Mouse (Mus musculus): ENCODE results near the gene Dgcr2. TPM values are rescaled to one million over a fixed set of nuclear protein-coding genes. Genes with fewer than 3 reads are reported as not detected.
A peak's percentile ranks its signal among the peaks of the same experiment; 100 is the strongest.

Dgcr2 gene
- polyA plus RNA-seq (2014; fragmentation: Nextera tagmentation; extraction: Ambion mirVana): 68.8 and 76.6 TPM in 2 replicates

GRCm38 (mm10) chr16:17898462-17898861, at the start of gene Dgcr2, which contains the start of gene Tssk2:
TSS of gene Dgcr2 (minus strand) at chr16:17898562.
TSS of gene Tssk2 (plus strand) at chr16:17898637.
- Histone ChIP-seq H3K4me1 (ENCODE audit: control insufficient read depth, insufficient read depth, low read length) (no peaks in the 10 kb centered on the region), H3K4me3 (ENCODE audit: low read depth, low read length) (no peak within 1 kb of the TSS), H3K4me2 (ENCODE audit: low read depth, low read length) (no peak within 1 kb of the TSS), H3K9ac (replicated peaks; ENCODE audit: low read length) (no peak within 1 kb of the TSS), H3K36me3 (replicated peaks; ENCODE audit: control insufficient read depth, insufficient read depth, low read depth, low read length) (peaks cover 9% of the 10 kb centered on the region), H3K27ac (replicated peaks; ENCODE audit: low read depth, low read length) (no peak within 1 kb of the TSS), H3K27me3 (ENCODE audit: control insufficient read depth, insufficient read depth, low read length) (no peaks in the 10 kb centered on the region), H3K9me3 (replicated peaks; ENCODE audit: control insufficient read depth, low read length) (no peaks in the 10 kb centered on the region)
- no peak for DNase-seq (ENCODE audit: low spot score)
- ATAC-seq (replicated peaks; ENCODE audit: insufficient number of reproducible peaks, low FRiP score, low TSS enrichment, low read depth): no peak
- WGBS: 91% methylated on average over 14 of the region's 14 CpGs

- WGBS: 65% methylated on average over 7 of the region's 7 CpGs
- no peak overlapping the region for H3K27ac ChIP-seq (replicated peaks; ENCODE audit: low read depth, low read length)
- no peaks in the 10 kb centered on the region for H3K9me3 ChIP-seq (replicated peaks; ENCODE audit: control insufficient read depth, low read length)
- H3K4me1 ChIP-seq (ENCODE audit: control insufficient read depth, insufficient read depth, low read length): no peaks in the 10 kb centered on the region; the same call in 1 of the 2 replicates
- no peaks in the 10 kb centered on the region for H3K36me3 ChIP-seq (replicated peaks; ENCODE audit: control insufficient read depth, insufficient read depth, low read depth, low read length)
- no peak overlapping the region for H3K9ac ChIP-seq (replicated peaks; ENCODE audit: low read length)
- H3K27me3 ChIP-seq (ENCODE audit: control insufficient read depth, insufficient read depth, low read length): no peaks in the 10 kb centered on the region
- H3K4me2 ChIP-seq (ENCODE audit: low read depth, low read length): no peak overlapping the region
- ATAC-seq (replicated peaks; ENCODE audit: insufficient number of reproducible peaks, low FRiP score, low TSS enrichment, low read depth) (no peak), DNase-seq (ENCODE audit: low spot score) (no peak)
- no peak overlapping the region for H3K4me3 ChIP-seq (ENCODE audit: low read depth, low read length)
Observed at GRCm38 (mm10) chr16:17945081-17945831, 46.9 kb upstream of the Dgcr2 start.

- Histone ChIP-seq H3K4me3 (ENCODE audit: low read depth, low read length) (no peak overlapping the region), H3K27ac (replicated peaks; ENCODE audit: low read depth, low read length) (no peak overlapping the region), H3K4me1 (ENCODE audit: control insufficient read depth, insufficient read depth, low read length) (no peaks in the 10 kb centered on the region), H3K4me2 (ENCODE audit: low read depth, low read length) (no peak overlapping the region), H3K9me3 (replicated peaks; ENCODE audit: control insufficient read depth, low read length) (no peaks in the 10 kb centered on the region), H3K27me3 (ENCODE audit: control insufficient read depth, insufficient read depth, low read length) (no peaks in the 10 kb centered on the region), H3K36me3 (replicated peaks; ENCODE audit: control insufficient read depth, insufficient read depth, low read depth, low read length) (no peaks in the 10 kb centered on the region), H3K9ac (replicated peaks; ENCODE audit: low read length) (no peak overlapping the region)
- 64% methylated on average over 8 of the region's 8 CpGs for WGBS
- no peak for ATAC-seq (replicated peaks; ENCODE audit: insufficient number of reproducible peaks, low FRiP score, low TSS enrichment, low read depth)
- no peak for DNase-seq (ENCODE audit: low spot score)
Observed at GRCm38 (mm10) chr16:17943466-17943865, 45.1 kb upstream of the Dgcr2 start.

GRCm38 (mm10) chr16:17939255-17939751, 40.9 kb upstream of the Dgcr2 start:
- no peak for DNase-seq (ENCODE audit: low spot score)
- H3K9ac ChIP-seq (replicated peaks; ENCODE audit: low read length): no peak overlapping the region
- WGBS: 57% methylated on average over 9 of the region's 9 CpGs
- no peak overlapping the region for H3K27ac ChIP-seq (replicated peaks; ENCODE audit: low read depth, low read length)
- H3K27me3 ChIP-seq (ENCODE audit: control insufficient read depth, insufficient read depth, low read length): no peaks in the 10 kb centered on the region
- H3K4me1 ChIP-seq (ENCODE audit: control insufficient read depth, insufficient read depth, low read length): no peaks in the 10 kb centered on the region
- H3K9me3 ChIP-seq (replicated peaks; ENCODE audit: control insufficient read depth, low read length): no peaks in the 10 kb centered on the region
- H3K4me2 ChIP-seq (ENCODE audit: low read depth, low read length): no peak overlapping the region
- no peak overlapping the region for H3K4me3 ChIP-seq (ENCODE audit: low read depth, low read length)
- no peak for ATAC-seq (replicated peaks; ENCODE audit: insufficient number of reproducible peaks, low FRiP score, low TSS enrichment, low read depth)
- H3K36me3 ChIP-seq (replicated peaks; ENCODE audit: control insufficient read depth, insufficient read depth, low read depth, low read length): no peaks in the 10 kb centered on the region

GRCm38 (mm10) chr16:17938821-17939220, 40.5 kb upstream of the Dgcr2 start:
- H3K27me3 ChIP-seq (ENCODE audit: control insufficient read depth, insufficient read depth, low read length): no peaks in the 10 kb centered on the region
- no peaks in the 10 kb centered on the region for H3K9me3 ChIP-seq (replicated peaks; ENCODE audit: control insufficient read depth, low read length)
- 12% methylated on average over 7 of the region's 7 CpGs for WGBS
- ATAC-seq (replicated peaks; ENCODE audit: insufficient number of reproducible peaks, low FRiP score, low TSS enrichment, low read depth) (peak; percentile 76), DNase-seq (ENCODE audit: low spot score) (peak; percentile 73)
- H3K4me1 ChIP-seq (ENCODE audit: control insufficient read depth, insufficient read depth, low read length): no peaks in the 10 kb centered on the region
- H3K27ac ChIP-seq (replicated peaks; ENCODE audit: low read depth, low read length): no peak overlapping the region
- no peak overlapping the region for H3K4me2 ChIP-seq (ENCODE audit: low read depth, low read length)
- no peaks in the 10 kb centered on the region for H3K36me3 ChIP-seq (replicated peaks; ENCODE audit: control insufficient read depth, insufficient read depth, low read depth, low read length)
- H3K9ac ChIP-seq (replicated peaks; ENCODE audit: low read length): no peak overlapping the region
- no peak overlapping the region for H3K4me3 ChIP-seq (ENCODE audit: low read depth, low read length)

- H3K27me3 ChIP-seq (ENCODE audit: control insufficient read depth, insufficient read depth, low read length): no peaks in the 10 kb centered on the region
- WGBS: 84% methylated on average over 7 of the region's 7 CpGs
- no peak overlapping the region for H3K4me2 ChIP-seq (ENCODE audit: low read depth, low read length)
- DNase-seq (ENCODE audit: low spot score) (no peak), ATAC-seq (replicated peaks; ENCODE audit: insufficient number of reproducible peaks, low FRiP score, low TSS enrichment, low read depth) (no peak)
- H3K9me3 ChIP-seq (replicated peaks; ENCODE audit: control insufficient read depth, low read length): no peaks in the 10 kb centered on the region
- H3K4me1 ChIP-seq (ENCODE audit: control insufficient read depth, insufficient read depth, low read length): no peaks in the 10 kb centered on the region
- no peak overlapping the region for H3K27ac ChIP-seq (replicated peaks; ENCODE audit: low read depth, low read length)
- no peak overlapping the region for H3K4me3 ChIP-seq (ENCODE audit: low read depth, low read length)
- no peaks in the 10 kb centered on the region for H3K36me3 ChIP-seq (replicated peaks; ENCODE audit: control insufficient read depth, insufficient read depth, low read depth, low read length)
- H3K9ac ChIP-seq (replicated peaks; ENCODE audit: low read length): no peak overlapping the region
Observed at GRCm38 (mm10) chr16:17938187-17938586, 39.8 kb upstream of the Dgcr2 start.

- WGBS: 82% methylated on average over 10 of the region's 10 CpGs
- DNase-seq (ENCODE audit: low spot score): no peak
- no peak overlapping the region for H3K4me3 ChIP-seq (ENCODE audit: low read depth, low read length)
Observed at GRCm38 (mm10) chr16:17936776-17937175, 38.4 kb upstream of the Dgcr2 start.

GRCm38 (mm10) chr16:17934445-17934910, 36.1 kb upstream of the Dgcr2 start:
- DNase-seq (ENCODE audit: low spot score): no peak
- WGBS: 64% methylated on average over 3 of the region's 3 CpGs

More at GRCm38 (mm10) chr16:17936776-17937175, 38.4 kb upstream of the Dgcr2 start:
- H3K36me3 ChIP-seq (replicated peaks; ENCODE audit: control insufficient read depth, insufficient read depth, low read depth, low read length): no peaks in the 10 kb centered on the region
- H3K9ac ChIP-seq (replicated peaks; ENCODE audit: low read length): no peak overlapping the region
- no peaks in the 10 kb centered on the region for H3K27me3 ChIP-seq (ENCODE audit: control insufficient read depth, insufficient read depth, low read length)
- H3K9me3 ChIP-seq (replicated peaks; ENCODE audit: control insufficient read depth, low read length): no peaks in the 10 kb centered on the region
- no peaks in the 10 kb centered on the region for H3K4me1 ChIP-seq (ENCODE audit: control insufficient read depth, insufficient read depth, low read length)
- no peak for ATAC-seq (replicated peaks; ENCODE audit: insufficient number of reproducible peaks, low FRiP score, low TSS enrichment, low read depth)
- no peak overlapping the region for H3K4me2 ChIP-seq (ENCODE audit: low read depth, low read length)
- H3K27ac ChIP-seq (replicated peaks; ENCODE audit: low read depth, low read length): no peak overlapping the region

More at GRCm38 (mm10) chr16:17934445-17934910, 36.1 kb upstream of the Dgcr2 start:
- Histone ChIP-seq H3K9ac (replicated peaks; ENCODE audit: low read length) (no peak overlapping the region), H3K4me1 (ENCODE audit: control insufficient read depth, insufficient read depth, low read length) (no peaks in the 10 kb centered on the region), H3K9me3 (replicated peaks; ENCODE audit: control insufficient read depth, low read length) (no peaks in the 10 kb centered on the region), H3K4me3 (ENCODE audit: low read depth, low read length) (no peak overlapping the region), H3K27me3 (ENCODE audit: control insufficient read depth, insufficient read depth, low read length) (no peaks in the 10 kb centered on the region), H3K36me3 (replicated peaks; ENCODE audit: control insufficient read depth, insufficient read depth, low read depth, low read length) (no peaks in the 10 kb centered on the region), H3K27ac (replicated peaks; ENCODE audit: low read depth, low read length) (no peak overlapping the region), H3K4me2 (ENCODE audit: low read depth, low read length) (no peak overlapping the region)
- no peak for ATAC-seq (replicated peaks; ENCODE audit: insufficient number of reproducible peaks, low FRiP score, low TSS enrichment, low read depth)
